Mouse (Mus musculus): ENCODE data around the gene Itsn2. TPM values are rescaled to one million over a fixed set of nuclear protein-coding genes. Genes with fewer than 3 reads are reported as not detected.
A peak's percentile ranks its signal among the peaks of the same experiment; 100 is the strongest.

Gene Itsn2
- total RNA-seq, 2 experiments from 2014 or later = 88.6 to 101 TPM

DNA sequence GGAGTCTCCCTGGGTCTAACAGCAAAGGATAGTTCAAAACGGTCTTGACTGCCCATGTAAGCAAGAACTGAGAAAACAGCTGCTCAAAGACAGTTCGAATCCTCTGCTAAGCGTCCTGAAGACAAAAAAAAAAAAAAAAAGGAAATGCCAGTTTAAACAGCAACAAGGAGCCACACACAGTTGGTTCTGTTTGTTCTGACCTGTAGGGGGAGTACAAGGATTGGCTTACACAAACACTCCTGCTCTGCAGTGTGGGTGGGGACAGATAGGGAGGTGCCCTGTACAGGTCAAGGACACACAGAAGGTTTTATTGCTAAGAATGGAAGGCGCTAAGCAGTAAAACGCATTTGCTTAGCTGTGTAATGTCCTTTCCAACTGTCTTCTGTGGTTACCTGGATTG, 20.6 kb upstream of the Itsn2 start:
- TF ChIP-seq CTCF (conservative IDR thresholded peaks at IDR 0.05) = peak; percentile 77
- no peak overlapping the region for H3K27ac ChIP-seq
- no peak overlapping the region for H3K4me3 ChIP-seq
- no peak for DNase-seq (ENCODE audit: low spot score in 2 of 2)

DNA sequence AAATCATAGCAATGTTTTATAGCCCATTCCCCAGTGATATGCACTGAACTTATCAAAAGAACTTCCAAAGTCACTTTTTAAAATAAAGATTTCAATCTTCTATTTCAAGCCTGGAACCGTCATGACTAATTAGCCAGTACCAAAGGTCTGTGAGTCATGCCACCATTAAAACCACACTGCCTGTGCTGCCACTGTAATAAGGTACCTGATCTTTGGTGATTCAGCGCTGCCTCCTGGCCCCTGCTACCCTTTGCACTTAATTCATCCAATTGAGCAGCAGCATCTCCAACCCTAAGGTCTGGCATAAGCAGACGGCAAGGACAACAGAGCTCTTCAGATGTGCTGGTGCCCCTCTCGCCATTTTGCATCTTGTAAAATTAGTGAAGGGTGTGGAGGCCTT, 18.4 kb upstream of the Itsn2 start:
- Histone ChIP-seq H3K4me3 (no peak overlapping the region), H3K27ac (no peak overlapping the region)
- DNase-seq (ENCODE audit: low spot score in 2 of 2) = no peak
- TF ChIP-seq CTCF (conservative IDR thresholded peaks at IDR 0.05) = no peak

DNA sequence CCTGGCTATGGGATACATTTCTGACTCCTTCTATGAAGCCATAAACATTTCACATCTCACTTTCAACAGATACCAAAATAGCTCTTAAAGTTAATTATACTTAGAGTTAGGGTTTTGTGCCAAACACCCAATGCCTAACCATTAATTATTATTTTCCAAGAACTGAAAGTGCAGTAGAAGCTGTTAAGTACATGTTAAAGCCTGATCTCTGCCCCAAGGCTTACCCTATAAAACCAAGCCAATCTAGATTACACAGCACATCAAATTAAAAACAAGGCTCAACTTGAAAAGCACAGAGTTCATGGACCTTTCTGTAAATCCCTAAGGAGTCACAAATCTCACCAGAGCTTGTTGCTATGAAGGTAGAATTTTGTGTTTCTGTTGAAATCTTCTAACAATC, 10.1 kb upstream of the Itsn2 start:
- Histone ChIP-seq H3K4me3 (no peak overlapping the region), H3K27ac (no peak overlapping the region)
- DNase-seq (ENCODE audit: low spot score in 2 of 2) = no peak
- no peak for TF ChIP-seq CTCF (conservative IDR thresholded peaks at IDR 0.05)

DNA sequence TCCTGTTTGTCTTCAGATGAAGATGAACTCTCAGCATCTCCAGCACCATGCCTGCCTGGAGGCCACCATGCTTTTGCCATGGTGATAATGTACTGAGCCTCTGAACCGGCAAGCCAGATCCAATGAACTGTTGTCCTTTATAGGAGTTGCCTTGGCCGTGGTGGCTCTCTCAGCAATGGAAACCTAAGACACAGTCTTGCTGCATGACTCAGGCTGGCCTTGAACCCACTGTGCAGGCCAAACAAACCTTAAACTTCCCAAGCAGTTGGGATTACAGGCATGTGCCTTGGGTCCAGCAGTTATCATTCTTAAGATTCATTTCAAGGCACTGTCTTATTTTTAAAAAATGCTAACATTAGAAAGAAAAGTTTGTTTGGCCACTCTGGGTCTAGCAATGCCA, 4.6 kb upstream of the Itsn2 start:
- Histone ChIP-seq H3K4me3 (no peak overlapping the region), H3K27ac (no peak overlapping the region)
- no peak for TF ChIP-seq CTCF (conservative IDR thresholded peaks at IDR 0.05)
- no peak for DNase-seq (ENCODE audit: low spot score in 2 of 2)

DNA sequence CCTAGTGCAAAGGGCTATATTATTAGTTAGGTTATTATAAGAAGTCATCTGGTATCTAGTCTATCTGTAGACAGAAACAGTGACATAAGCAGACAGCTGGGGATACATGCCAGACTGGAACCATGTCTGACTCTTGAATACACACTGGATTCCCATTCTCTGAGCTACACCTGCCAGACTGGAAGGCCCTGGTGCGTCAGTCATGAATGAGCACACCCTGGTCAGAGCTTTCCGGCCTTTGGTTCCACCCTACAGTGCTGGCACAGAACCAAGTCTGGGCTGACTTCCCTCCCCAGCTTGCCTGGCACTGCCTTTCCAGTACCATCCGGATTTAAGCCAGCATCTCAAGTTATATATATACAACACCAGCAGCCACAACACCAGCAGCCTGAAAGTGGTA, 3.8 kb upstream of the Itsn2 start:
- no peak for TF ChIP-seq CTCF (conservative IDR thresholded peaks at IDR 0.05)
- no peak for DNase-seq (ENCODE audit: low spot score in 2 of 2)
- no peak overlapping the region for H3K4me3 ChIP-seq
- no peak overlapping the region for H3K27ac ChIP-seq

DNA sequence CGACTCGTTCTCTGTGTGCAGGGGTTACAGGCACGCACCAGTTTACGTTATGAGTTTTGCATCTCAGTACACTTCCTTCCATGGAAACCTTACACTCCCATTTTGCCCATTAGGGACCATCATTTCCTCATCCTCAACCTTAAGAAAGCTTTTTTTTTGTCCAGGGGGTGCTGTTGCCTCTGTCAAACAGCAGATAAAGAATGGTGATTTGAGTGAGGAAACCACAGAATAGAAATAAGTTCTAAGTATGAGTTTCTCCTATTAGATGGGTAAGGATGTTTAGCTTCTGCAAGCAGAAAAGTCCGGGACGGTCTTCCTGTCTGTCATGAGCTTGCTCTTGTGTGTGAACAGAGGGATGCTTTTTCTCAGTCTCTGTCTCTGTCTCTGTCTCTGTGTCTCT, 413 bp upstream of the Itsn2 start:
- no peak overlapping the region; the same call in 1 of the 2 replicates for H3K4me3 ChIP-seq
- no peak for DNase-seq (ENCODE audit: low spot score in 2 of 2)
- peak; percentile 48 for TF ChIP-seq CTCF (conservative IDR thresholded peaks at IDR 0.05)
- H3K27ac ChIP-seq = 0 out of 2 replicates have a peak overlapping the region, but pooled peaks have one; percentile 99

DNA sequence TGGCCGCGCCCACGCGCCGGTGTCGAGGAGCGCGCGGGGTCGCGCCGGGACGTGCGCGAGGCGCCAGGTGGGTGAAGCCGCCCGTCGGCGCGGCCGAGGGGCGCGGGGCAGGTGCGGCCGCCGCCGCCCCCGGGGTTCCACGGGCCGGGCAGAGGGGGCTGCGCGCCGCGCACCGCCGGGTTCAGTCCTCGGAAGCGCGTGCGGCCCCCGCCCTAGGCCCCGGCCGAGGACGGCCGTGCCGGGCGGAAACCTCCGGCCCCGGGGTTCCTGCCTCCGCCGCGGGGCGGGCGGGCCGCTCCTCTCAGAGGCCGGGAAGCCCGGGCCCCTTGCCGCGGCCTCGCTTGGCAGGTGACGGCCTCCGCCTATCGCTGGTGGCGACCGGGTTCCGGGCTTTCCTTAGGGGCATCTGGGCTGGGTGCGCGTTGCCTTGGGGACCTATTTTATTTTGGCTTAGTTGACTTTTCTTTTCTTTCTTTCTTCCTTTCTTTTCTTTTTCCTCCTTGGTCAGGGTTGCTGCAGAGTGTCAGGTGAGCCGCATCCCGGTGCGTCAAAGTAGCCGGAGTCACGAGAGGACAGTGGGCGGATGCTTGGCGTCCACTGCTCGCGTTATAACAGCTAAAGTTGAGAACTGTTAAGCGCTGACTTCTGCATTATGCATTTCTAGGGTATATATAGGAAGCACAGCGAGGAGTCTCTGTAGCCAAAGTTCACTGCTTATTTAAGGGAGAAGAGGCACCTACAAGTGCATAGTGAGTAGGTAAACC, 910 bp downstream of the Itsn2 start:
- no peak for TF ChIP-seq CTCF (conservative IDR thresholded peaks at IDR 0.05)
- peak in 1 of 2 experiments; percentile 28 for DNase-seq (ENCODE audit: low spot score in 2 of 2)
- Histone ChIP-seq H3K4me3 (peak overlapping the region; percentile 58), H3K27ac (peak overlapping the region; percentile 99)

DNA sequence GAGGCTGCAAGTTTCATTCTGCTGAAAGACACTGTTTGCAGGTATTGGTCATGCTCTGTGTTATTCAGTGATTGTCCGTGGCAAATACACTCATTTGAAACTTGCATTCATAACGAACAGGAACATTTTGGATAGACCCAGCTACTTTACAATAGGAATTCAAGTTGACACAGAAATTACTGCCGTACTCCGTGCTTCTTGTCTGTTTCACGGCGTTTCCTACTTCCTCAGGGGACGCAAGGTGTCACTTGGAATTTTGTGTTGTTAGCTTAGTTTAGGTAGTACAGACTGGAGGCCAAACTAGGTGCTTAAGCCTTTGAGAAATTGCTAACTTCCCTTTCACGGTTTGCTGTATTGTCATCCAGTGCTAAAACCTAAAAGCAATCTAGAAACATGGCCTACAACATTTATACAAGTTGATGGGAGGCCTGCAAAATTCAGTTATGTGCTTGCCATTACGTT, 1.5 kb downstream of the Itsn2 start:
- H3K27ac ChIP-seq = peak overlapping the region; percentile 99
- H3K4me3 ChIP-seq = peak overlapping the region; percentile 58
- no peak for DNase-seq (ENCODE audit: low spot score in 2 of 2)
- no peak for TF ChIP-seq CTCF (conservative IDR thresholded peaks at IDR 0.05)

DNA sequence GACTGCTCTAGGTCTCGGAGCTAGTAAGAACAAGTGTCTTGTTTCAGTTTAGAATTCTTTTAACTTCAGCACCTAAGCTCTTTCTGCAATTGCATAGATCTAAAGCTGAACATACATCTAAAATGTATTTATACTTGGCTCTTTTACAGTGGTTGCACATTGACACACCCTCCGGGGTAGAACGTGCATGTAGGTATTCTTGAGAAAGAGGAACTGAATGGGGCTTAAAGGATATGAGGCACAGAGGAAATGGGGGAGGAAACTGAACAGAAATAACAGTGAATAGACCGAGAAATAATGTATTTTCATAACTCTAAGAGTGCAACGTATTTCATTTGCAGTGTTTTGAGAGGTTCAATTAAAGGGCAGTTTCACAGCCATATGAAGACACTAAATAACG, 2.6 kb downstream of the Itsn2 start:
- Histone ChIP-seq H3K4me3 (peak overlapping the region; percentile 26; the same call in 1 of the 2 replicates), H3K27ac (peak overlapping the region; percentile 39; the same call in 1 of the 2 replicates)
- TF ChIP-seq CTCF (conservative IDR thresholded peaks at IDR 0.05) = no peak
- DNase-seq (ENCODE audit: low spot score in 2 of 2) = no peak

DNA sequence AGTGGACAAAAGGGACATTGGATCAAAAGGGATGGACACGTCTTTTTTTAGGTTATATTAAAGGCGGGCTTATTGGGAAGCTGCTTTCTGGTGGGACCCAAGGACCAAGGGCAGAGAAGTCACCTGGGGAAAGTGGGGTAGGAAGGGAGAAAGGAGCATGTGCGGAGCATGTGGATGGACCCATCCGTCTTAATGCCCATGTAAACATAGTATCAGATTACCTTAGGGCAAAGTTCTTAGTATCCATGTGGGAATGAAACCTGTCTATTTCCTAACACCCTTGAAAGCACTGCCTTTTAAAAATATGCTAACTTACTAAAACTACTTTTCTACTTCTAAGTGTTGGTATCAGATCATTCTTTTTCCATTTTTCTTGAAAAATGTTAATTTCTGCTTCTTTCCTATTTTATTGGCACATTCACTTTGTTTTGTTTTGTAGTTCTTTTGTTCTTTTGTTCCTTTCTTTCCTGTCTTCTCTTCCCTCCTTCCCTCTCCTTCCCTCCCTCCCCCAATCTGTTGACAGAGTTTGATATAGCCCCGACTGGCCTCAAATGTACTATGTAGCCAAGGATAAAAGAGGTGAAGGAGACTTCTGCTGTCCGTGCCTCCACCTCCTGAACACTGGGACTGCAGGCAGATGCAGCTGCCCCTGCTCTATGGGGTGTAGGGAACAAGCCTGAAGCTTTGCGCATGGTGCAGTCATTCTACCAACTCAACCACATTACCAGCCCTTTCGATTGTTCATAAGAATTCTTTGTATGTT, 6.4 kb downstream of the Itsn2 start:
- TF ChIP-seq CTCF (conservative IDR thresholded peaks at IDR 0.05) = no peak
- H3K27ac ChIP-seq = no peak overlapping the region
- no peak overlapping the region for H3K4me3 ChIP-seq
- DNase-seq (ENCODE audit: low spot score in 2 of 2) = no peak

DNA sequence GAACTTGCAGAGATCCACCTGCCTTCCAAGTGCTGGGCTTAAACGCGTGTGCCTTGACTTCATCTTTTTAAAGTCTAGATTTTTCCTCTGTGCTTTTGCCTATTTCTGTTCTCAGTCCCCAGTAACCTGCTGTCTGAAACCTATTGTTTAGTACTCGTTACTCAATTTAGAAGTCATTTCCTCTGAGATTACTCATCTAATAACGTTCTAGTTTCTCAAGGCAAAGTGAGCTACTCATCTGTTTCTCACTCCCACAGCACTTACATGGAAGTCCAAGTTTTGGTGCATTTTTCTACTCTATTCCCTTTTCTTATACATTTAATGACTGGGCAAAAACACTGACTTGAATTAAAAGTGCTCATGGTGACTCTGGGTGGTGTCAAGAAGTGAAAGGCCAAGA, 7.3 kb downstream of the Itsn2 start:
- TF ChIP-seq CTCF (conservative IDR thresholded peaks at IDR 0.05) = no peak
- no peak for DNase-seq (ENCODE audit: low spot score in 2 of 2)
- no peak overlapping the region for H3K4me3 ChIP-seq
- 0 out of 2 replicates have a peak overlapping the region, but pooled peaks have one; percentile 18 for H3K27ac ChIP-seq

DNA sequence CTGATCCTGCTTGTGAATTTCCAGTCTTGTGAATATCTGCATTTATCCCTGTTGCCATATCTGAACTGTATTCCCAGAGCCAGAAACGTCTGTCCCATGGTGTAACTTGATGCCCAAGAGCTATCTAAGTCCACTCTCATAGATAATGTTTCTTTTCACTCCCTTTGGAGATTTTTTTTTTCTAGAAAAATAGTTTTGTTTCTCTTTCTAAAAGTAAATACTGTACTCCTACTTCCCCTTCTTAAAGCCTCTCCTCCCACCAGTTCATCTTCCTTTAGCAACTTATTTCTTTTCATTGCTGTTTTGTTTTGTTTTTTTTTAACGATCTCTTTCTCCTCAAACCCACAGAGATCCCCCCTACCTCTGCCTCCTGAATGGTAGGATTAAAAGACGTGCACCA, 14.2 kb downstream of the Itsn2 start:
- TF ChIP-seq CTCF (conservative IDR thresholded peaks at IDR 0.05) = no peak

DNA sequence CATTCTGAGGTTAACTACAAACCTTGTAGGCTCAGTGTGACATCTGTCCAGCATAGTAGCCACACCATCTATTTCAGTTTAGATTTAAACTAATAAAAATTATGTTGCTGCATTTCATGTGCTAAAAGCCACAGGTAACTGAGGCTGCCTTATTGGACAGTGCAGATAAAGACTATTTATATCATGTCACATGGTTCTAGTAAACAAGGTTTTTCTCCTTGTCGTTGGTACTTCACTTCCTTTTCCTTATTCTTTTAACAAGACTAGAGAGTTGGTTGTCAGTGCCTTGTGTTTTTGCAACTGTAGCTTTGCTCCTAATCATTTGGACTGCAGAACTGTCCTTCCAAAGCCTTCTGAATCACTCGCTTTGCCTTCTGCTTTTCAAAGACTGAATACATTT, 22.3 kb downstream of the Itsn2 start:
- TF ChIP-seq CTCF (conservative IDR thresholded peaks at IDR 0.05) = no peak
- Histone ChIP-seq H3K4me3 (no peak overlapping the region), H3K27ac (peak overlapping the region; percentile 29; the same call in 1 of the 2 replicates)
- DNase-seq (ENCODE audit: low spot score in 2 of 2) = no peak

More for the DNA sequence above, 14.2 kb downstream of the Itsn2 start:
- no peak for DNase-seq (ENCODE audit: low spot score in 2 of 2)
- Histone ChIP-seq H3K27ac (peak overlapping the region; percentile 39; the same call in 1 of the 2 replicates), H3K4me3 (no peak overlapping the region)

All from layer of hippocampus, adult 2 months (tissue).